Mouse (Mus musculus) lung, postnatal 0 days (tissue): ENCODE results near the gene Blzf1.

Experiments used
- CTCF ChIP-seq: IDR thresholded peaks from 2 replicates; pipeline ENCODE4 v1.5.1; 2016; ENCODE audit warnings: antibody characterized with exemption, mild to moderate bottlenecking
- EP300 ChIP-seq: IDR thresholded peaks from 2 replicates; pipeline ENCODE4 v1.6.1; 2016; ENCODE audit warnings: antibody characterized with exemption, mild to moderate bottlenecking, control low read depth

DNA sequence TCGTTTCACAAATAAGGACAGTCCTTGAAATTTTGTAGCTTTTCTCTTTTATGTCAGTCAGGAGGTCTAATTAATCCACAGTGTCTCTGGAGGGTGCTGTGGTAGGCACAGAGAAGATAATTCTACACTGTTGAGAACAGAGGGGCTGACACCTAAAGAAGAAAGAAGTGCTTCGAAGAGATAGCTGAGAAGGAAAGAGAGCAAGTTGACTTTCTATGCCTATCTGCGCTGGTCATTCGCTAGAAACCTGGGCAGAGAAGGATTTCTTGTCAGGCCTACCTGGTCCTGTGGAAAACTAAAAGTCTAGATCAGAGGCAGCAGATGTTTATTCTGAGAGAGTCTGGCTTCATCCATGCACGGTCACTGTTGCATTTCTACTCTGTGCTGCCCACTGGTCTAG is 6.8 kb upstream of the Blzf1 start:
- TF ChIP-seq CTCF (no peak), EP300 (no peak)
